ENCODE assay signal across 7 mouse cellular contexts in genomic region chr9:72664409-72665351, GRCm38 (mm10). TPM values are rescaled to one million over a fixed set of nuclear protein-coding genes. Genes with fewer than 3 reads are reported as not detected.
DNase-seq lines count a peak whose midpoint lies in the region; ATAC-seq lines count a peak whose summit lies in the region.

No protein-coding gene starts in this region.

- intact Hi-C loops in left cerebral cortex, postnatal 25 days (cut with DNase I), result loop anchor here (5.0 kb wide), 1 partner anchor 132 kb away; the partner anchor contains the start of gene Rfx7
- intact Hi-C loops in left cerebral cortex, postnatal 36 days (cut with DNase I), result loop anchor here (5.0 kb wide), 2 partner anchors 37 to 132 kb away; partner anchors contain the start of gene Rfx7

- H3K36me3 ChIP-seq in embryonic facial prominence, embryonic 11.5 days (replicated peaks; ENCODE audit: control insufficient read depth, insufficient read depth, low read depth, low read length), result peaks cover 5% of the 10 kb centered on the region
- peaks cover 62% of the 10 kb centered on the region for H3K36me3 ChIP-seq in heart, embryonic 14.5 days (ENCODE audit: control insufficient read depth, insufficient read depth, low read length)

- no peaks in the 10 kb centered on the region for H3K27me3 ChIP-seq in embryonic facial prominence, embryonic 11.5 days (ENCODE audit: control insufficient read depth, insufficient read depth, low read length)
- no peaks in the 10 kb centered on the region for H3K27me3 ChIP-seq in heart, embryonic 14.5 days (ENCODE audit: control insufficient read depth, insufficient read depth, low read length)

- no peak for ATAC-seq in embryonic facial prominence, embryonic 11.5 days (replicated peaks; ENCODE audit: insufficient number of reproducible peaks, low FRiP score, low TSS enrichment, low read depth)
- no peak for ATAC-seq in heart, embryonic 14.5 days (ENCODE audit: insufficient number of reproducible peaks, insufficient read depth, low FRiP score, low read depth)

- WGBS in embryonic facial prominence, embryonic 11.5 days, result 57% methylated on average over 12 of the region's 12 CpGs
- 32% methylated on average over 12 of the region's 12 CpGs for WGBS in heart, embryonic 14.5 days

- H3K27ac ChIP-seq in embryonic facial prominence, embryonic 11.5 days (replicated peaks; ENCODE audit: low read depth, low read length), result 0 out of 2 replicates have a peak overlapping the region, but pooled peaks have one; percentile 14
- H3K27ac ChIP-seq in heart, embryonic 14.5 days (replicated peaks in 1 of 2; ENCODE audit: control insufficient read depth in 1 of 2, insufficient read depth in 1 of 2, low read depth in 2 of 2, low read length in 2 of 2), result peak overlapping the region; percentile 68 to 100

- H3K4me3 ChIP-seq in embryonic facial prominence, embryonic 11.5 days (ENCODE audit: low read depth, low read length), result peak overlapping the region; percentile 99
- peak overlapping the region; percentile 92 to 93 for H3K4me3 ChIP-seq in heart, embryonic 14.5 days (ENCODE audit: control insufficient read depth in 1 of 2, insufficient read depth in 1 of 2, low read depth in 1 of 2, low read length in 2 of 2)

- DNase-seq in left cerebral cortex, postnatal 25 days (ENCODE audit: low spot score in 2 of 2), result peak; percentile 45 to 47
- no peak for DNase-seq in left cerebral cortex, postnatal 36 days (ENCODE audit: low spot score in 2 of 2)
- no peak for DNase-seq in embryonic facial prominence, embryonic 11.5 days (ENCODE audit: low spot score)
- DNase-seq in lung, postnatal 10 days, result peak; percentile 51
- DNase-seq in urinary bladder, postnatal 14 days (ENCODE audit: low spot score), result no peak
- no peak for DNase-seq in spleen, adult 12 weeks (ENCODE audit: low spot score)

- H3K9ac ChIP-seq in embryonic facial prominence, embryonic 11.5 days (replicated peaks; ENCODE audit: low read length), result peak overlapping the region; percentile 100
- H3K9ac ChIP-seq in heart, embryonic 14.5 days (ENCODE audit: low read length), result peak overlapping the region; percentile 100

- H3K9me3 ChIP-seq in embryonic facial prominence, embryonic 11.5 days (replicated peaks; ENCODE audit: control insufficient read depth, low read length), result no peaks in the 10 kb centered on the region
- no peaks in the 10 kb centered on the region for H3K9me3 ChIP-seq in heart, embryonic 14.5 days (ENCODE audit: control insufficient read depth, low read length)

- peak overlapping the region; percentile 62 for H3K4me2 ChIP-seq in embryonic facial prominence, embryonic 11.5 days (ENCODE audit: low read depth, low read length)
- H3K4me2 ChIP-seq in heart, embryonic 14.5 days (ENCODE audit: low read length), result peak overlapping the region; percentile 85

- H3K4me1 ChIP-seq in embryonic facial prominence, embryonic 11.5 days (ENCODE audit: control insufficient read depth, insufficient read depth, low read length), result no peaks in the 10 kb centered on the region
- H3K4me1 ChIP-seq in heart, embryonic 14.5 days (ENCODE audit: control insufficient read depth in 2 of 2, insufficient read depth in 2 of 2, low read length in 2 of 2), result peaks cover 3 to 40% of the 10 kb centered on the region in 2 experiments

RNA-seq across cellular contexts. Expression of gene Nedd4, which starts 2.5 kb away (rescaled TPM):
- total RNA-seq in left cerebral cortex, postnatal 25 days (2021), result 100 to 1,000 TPM; 275 to 288 TPM
- 100 to 1,000 TPM; 259 to 289 TPM for total RNA-seq in left cerebral cortex, postnatal 36 days (2021)
- 825 and 859 TPM in 2 replicates for polyA plus RNA-seq in embryonic facial prominence, embryonic 11.5 days (2014; fragmentation: Nextera tagmentation; extraction: Ambion mirVana)
- polyA plus RNA-seq in heart, embryonic 14.5 days (2014; fragmentation: Nextera tagmentation; extraction: Ambion mirVana), result 612 and 625 TPM in 2 replicates

Comparison
In these comparisons a context has a peak if more than half of its experiments do, and no peak if none do; other contexts are left out.
1. DNase-seq: peak in left cerebral cortex, postnatal 25 days (2 of 2) and lung, postnatal 10 days (single experiment); none in left cerebral cortex, postnatal 36 days (0 of 2), embryonic facial prominence, embryonic 11.5 days (single experiment), urinary bladder, postnatal 14 days (single experiment) and spleen, adult 12 weeks (single experiment).